In genomic region chr2:32680051-32680451, GRCm38 (mm10) we compare ENCODE assay signal across 8 mouse cellular contexts. TPM values are rescaled to one million over a fixed set of nuclear protein-coding genes. Genes with fewer than 3 reads are reported as not detected.
A peak's percentile ranks its signal among the peaks of the same experiment; 100 is the strongest.
DNase-seq lines count a peak whose midpoint lies in the region; ATAC-seq lines count a peak whose summit lies in the region.

No protein-coding gene starts in this region.

- no peak overlapping the region for H3K9ac ChIP-seq in liver, embryonic 12.5 days
- H3K9ac ChIP-seq in forebrain, embryonic 16.5 days (replicated peaks; ENCODE audit: low read depth, low read length): no peak overlapping the region

- H3K27ac ChIP-seq in liver, embryonic 12.5 days: 0 out of 2 replicates have a peak overlapping the region, but pooled peaks have one; percentile 36
- no peak overlapping the region for H3K27ac ChIP-seq in forebrain, embryonic 16.5 days (ENCODE audit: low read length)

- peaks cover 89% of the 10 kb centered on the region for H3K36me3 ChIP-seq in liver, embryonic 12.5 days
- H3K36me3 ChIP-seq in forebrain, embryonic 16.5 days (ENCODE audit: control insufficient read depth, insufficient read depth): peaks cover 7% of the 10 kb centered on the region; the same call in 1 of the 2 replicates

- peaks cover 21% of the 10 kb centered on the region for H3K4me1 ChIP-seq in liver, embryonic 12.5 days
- H3K4me1 ChIP-seq in forebrain, embryonic 16.5 days (replicated peaks; ENCODE audit: control insufficient read depth, insufficient read depth, low read length): no peaks in the 10 kb centered on the region

- no peak overlapping the region for H3K4me2 ChIP-seq in liver, embryonic 12.5 days
- H3K4me2 ChIP-seq in forebrain, embryonic 16.5 days (ENCODE audit: low read length): no peak overlapping the region

- 51% methylated on average over 7 of the region's 7 CpGs for WGBS in liver, embryonic 12.5 days (ENCODE audit: insufficient replicate concordance)
- 64% methylated on average over 7 of the region's 7 CpGs for WGBS in forebrain, embryonic 16.5 days

- H3K9me3 ChIP-seq in liver, embryonic 12.5 days (replicated peaks): peaks cover 3% of the 10 kb centered on the region; the same call in 1 of the 2 replicates
- H3K9me3 ChIP-seq in forebrain, embryonic 16.5 days (ENCODE audit: control insufficient read depth, low read length): no peaks in the 10 kb centered on the region

- no peak for ATAC-seq in liver, embryonic 12.5 days
- no peak for ATAC-seq in forebrain, embryonic 16.5 days

- intact Hi-C loops in left cerebral cortex, postnatal 36 days (cut with DNase I): no loop called here

- DNase-seq in liver: no peak
- peak; percentile 73 for DNase-seq in adrenal gland, adult 8-10 months
- DNase-seq in heart, adult 8-10 months (ENCODE audit: low spot score): peak; percentile 46
- peak; percentile 62 to 66 for DNase-seq in left cerebral cortex, postnatal 36 days (ENCODE audit: low spot score in 2 of 2)
- no peak for DNase-seq in thymus, postnatal 4 days
- DNase-seq in layer of hippocampus, adult 18-20 months (ENCODE audit: low spot score in 2 of 2): no peak

- H3K27me3 ChIP-seq in liver, embryonic 12.5 days (replicated peaks): no peaks in the 10 kb centered on the region
- H3K27me3 ChIP-seq in forebrain, embryonic 16.5 days (replicated peaks; ENCODE audit: control insufficient read depth, insufficient read depth, low read length): no peaks in the 10 kb centered on the region

- no peak overlapping the region for H3K4me3 ChIP-seq in liver, embryonic 12.5 days
- no peak overlapping the region for H3K4me3 ChIP-seq in forebrain, embryonic 16.5 days (replicated peaks; ENCODE audit: low read length)

RNA-seq across cellular contexts. Expression of gene Fpgs, which starts 23.9 kb away (rescaled TPM):
- polyA plus RNA-seq in liver, embryonic 12.5 days (2016; fragmentation: Nextera tagmentation; extraction: Ambion mirVana): 32.8 and 35.8 TPM in 2 replicates
- total RNA-seq in adrenal gland, adult 8-10 months (2022): 10 to 100 TPM; 10.8 to 22.2 (median 18.7) TPM
- 1 to 10 TPM; 5.5 to 6.0 (median 5.8) TPM for total RNA-seq in heart, adult 8-10 months (2022)
- 10 to 100 TPM in 1 of 2 experiments, 1 to 10 TPM in 1; 6.0 to 10.5 TPM for total RNA-seq in left cerebral cortex, postnatal 36 days (2021)
- 21.5 and 23.7 TPM in 2 replicates for polyA plus RNA-seq in forebrain, embryonic 16.5 days (2015; fragmentation: Nextera tagmentation; extraction: Ambion mirVana)
- total RNA-seq in layer of hippocampus, adult 18-20 months (2021): 1 to 10 TPM; 8.5 to 9.9 TPM

RNA-seq across cellular contexts. Expression of gene Cdk9, which starts 32.8 kb away (rescaled TPM):
- polyA plus RNA-seq in liver, embryonic 12.5 days (2016; fragmentation: Nextera tagmentation; extraction: Ambion mirVana): 85.3 and 86.1 TPM in 2 replicates
- total RNA-seq in adrenal gland, adult 8-10 months (2022): 100 to 1,000 TPM in 1 of 4 experiments, 10 to 100 TPM in 3; 80.8 to 110 (median 92.1) TPM
- 10 to 100 TPM; 23.3 to 27.1 (median 25.7) TPM for total RNA-seq in heart, adult 8-10 months (2022)
- total RNA-seq in left cerebral cortex, postnatal 36 days (2021): 100 to 1,000 TPM; 105 to 117 TPM
- 82.2 and 85.0 TPM in 2 replicates for polyA plus RNA-seq in forebrain, embryonic 16.5 days (2015; fragmentation: Nextera tagmentation; extraction: Ambion mirVana)
- total RNA-seq in layer of hippocampus, adult 18-20 months (2021): 100 to 1,000 TPM; 119 to 123 TPM

RNA-seq across cellular contexts. Expression of gene Eng, which starts 33.7 kb away (rescaled TPM):
- polyA plus RNA-seq in liver, embryonic 12.5 days (2016; fragmentation: Nextera tagmentation; extraction: Ambion mirVana): 32.4 and 35.4 TPM in 2 replicates
- total RNA-seq in adrenal gland, adult 8-10 months (2022): 100 to 1,000 TPM in 3 of 4 experiments, 10 to 100 TPM in 1; 96.0 to 134 (median 120) TPM
- 100 to 1,000 TPM; 111 to 143 (median 126) TPM for total RNA-seq in heart, adult 8-10 months (2022)
- total RNA-seq in left cerebral cortex, postnatal 36 days (2021): 10 to 100 TPM; 22.0 to 26.1 TPM
- 27.3 and 31.9 TPM in 2 replicates for polyA plus RNA-seq in forebrain, embryonic 16.5 days (2015; fragmentation: Nextera tagmentation; extraction: Ambion mirVana)
- 10 to 100 TPM; 14.9 to 16.7 TPM for total RNA-seq in layer of hippocampus, adult 18-20 months (2021)

RNA-seq across cellular contexts. Expression of gene Sh2d3c, which starts 40.8 kb away (rescaled TPM):
- 9.7 and 10.1 TPM in 2 replicates for polyA plus RNA-seq in liver, embryonic 12.5 days (2016; fragmentation: Nextera tagmentation; extraction: Ambion mirVana)
- 10 to 100 TPM; 12.4 to 23.9 (median 18.0) TPM for total RNA-seq in adrenal gland, adult 8-10 months (2022)
- total RNA-seq in heart, adult 8-10 months (2022): 10 to 100 TPM; 16.4 to 28.8 (median 21.7) TPM
- 10 to 100 TPM; 33.3 to 45.8 TPM for total RNA-seq in left cerebral cortex, postnatal 36 days (2021)
- polyA plus RNA-seq in forebrain, embryonic 16.5 days (2015; fragmentation: Nextera tagmentation; extraction: Ambion mirVana): 41.9 and 43.0 TPM in 2 replicates
- total RNA-seq in layer of hippocampus, adult 18-20 months (2021): 10 to 100 TPM; 16.6 to 19.4 TPM

RNA-seq across cellular contexts. Expression of gene Ak1, which starts 58.5 kb away (rescaled TPM):
- polyA plus RNA-seq in liver, embryonic 12.5 days (2016; fragmentation: Nextera tagmentation; extraction: Ambion mirVana): 2.6 TPM in 2 replicates
- total RNA-seq in adrenal gland, adult 8-10 months (2022): 10 to 100 TPM; 24.1 to 57.3 (median 40.1) TPM
- total RNA-seq in heart, adult 8-10 months (2022): 100 to 1,000 TPM; 656 to 809 (median 697) TPM
- total RNA-seq in left cerebral cortex, postnatal 36 days (2021): 100 to 1,000 TPM; 152 to 173 TPM
- 83.8 and 91.2 TPM in 2 replicates for polyA plus RNA-seq in forebrain, embryonic 16.5 days (2015; fragmentation: Nextera tagmentation; extraction: Ambion mirVana)
- total RNA-seq in layer of hippocampus, adult 18-20 months (2021): 100 to 1,000 TPM; 128 to 131 TPM

Comparison
In these comparisons a context has a peak if more than half of its experiments do, and no peak if none do; other contexts are left out.
1. DNase-seq: peak in adrenal gland, adult 8-10 months (single experiment), heart, adult 8-10 months (single experiment) and left cerebral cortex, postnatal 36 days (2 of 2); none in liver (single experiment), thymus, postnatal 4 days (single experiment) and layer of hippocampus, adult 18-20 months (0 of 2).